Mouse (Mus musculus): ENCODE data around the gene Zfp462. TPM values are rescaled to one million over a fixed set of nuclear protein-coding genes. Genes with fewer than 3 reads are reported as not detected.

Gene Zfp462
- total RNA-seq, 2 experiments from 2014 or later = 66.6 to 72.6 TPM

- DNase-seq (ENCODE audit: extremely low spot score in 1 of 2, low spot score in 2 of 2) = no peak
- intact Hi-C loops (cut with DNase I) = no loop called here
Measured at GRCm38 (mm10) chr4:55014731-55015463, 70.0 kb downstream of the Zfp462 start.

DNA sequence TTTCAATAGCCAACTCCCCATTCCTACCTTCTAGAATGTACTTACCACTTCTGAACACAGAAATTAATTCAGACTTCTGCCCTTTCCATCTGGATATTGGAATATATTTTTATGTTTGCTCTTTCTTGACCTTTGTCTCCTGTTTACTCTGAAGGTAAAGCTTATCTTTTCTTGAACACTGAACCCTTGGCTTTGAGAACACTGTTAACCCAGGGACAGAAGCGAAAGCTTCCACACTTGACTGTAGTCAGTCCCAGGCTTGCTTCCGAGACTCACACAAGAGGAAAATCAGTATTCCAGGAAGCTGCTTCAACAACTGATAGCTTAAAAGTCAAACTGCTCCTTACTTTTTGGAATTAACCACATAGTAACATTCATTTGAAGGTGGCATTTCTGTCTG is 70.7 kb downstream of the Zfp462 start:
- intact Hi-C loops (cut with DNase I) = no loop called here

DNA sequence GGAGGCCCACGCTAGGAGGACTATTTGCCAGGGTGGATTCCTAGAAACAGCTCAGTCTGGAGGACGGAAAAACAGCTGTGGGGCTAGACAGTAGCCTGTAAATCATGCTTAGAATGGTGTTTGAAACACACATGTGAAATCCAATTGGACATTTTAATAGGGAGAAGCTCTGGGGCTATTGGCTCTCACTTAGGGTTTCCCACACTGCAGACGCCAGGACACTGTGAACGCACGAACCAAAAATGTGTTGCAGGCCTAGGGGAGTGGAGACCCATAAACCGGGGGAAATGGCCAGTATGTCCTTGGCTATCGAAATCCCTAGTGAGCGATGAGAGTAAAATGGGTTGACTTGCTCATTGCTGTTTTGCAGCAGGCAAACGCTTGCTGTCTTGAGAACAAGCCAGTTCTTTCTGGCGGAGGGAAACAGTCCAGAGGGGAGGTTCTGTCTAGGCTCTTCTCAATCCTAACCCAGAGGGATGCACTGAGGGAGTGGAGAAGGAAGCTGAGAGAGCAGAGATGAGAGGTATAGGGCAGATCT is 81.3 kb downstream of the Zfp462 start:
- no peak for DNase-seq (ENCODE audit: extremely low spot score in 1 of 2, low spot score in 2 of 2)
- intact Hi-C loops (cut with DNase I) = no loop called here

More for the DNA sequence above, 70.7 kb downstream of the Zfp462 start:
- DNase-seq (ENCODE audit: extremely low spot score in 1 of 2, low spot score in 2 of 2) = no peak

DNA sequence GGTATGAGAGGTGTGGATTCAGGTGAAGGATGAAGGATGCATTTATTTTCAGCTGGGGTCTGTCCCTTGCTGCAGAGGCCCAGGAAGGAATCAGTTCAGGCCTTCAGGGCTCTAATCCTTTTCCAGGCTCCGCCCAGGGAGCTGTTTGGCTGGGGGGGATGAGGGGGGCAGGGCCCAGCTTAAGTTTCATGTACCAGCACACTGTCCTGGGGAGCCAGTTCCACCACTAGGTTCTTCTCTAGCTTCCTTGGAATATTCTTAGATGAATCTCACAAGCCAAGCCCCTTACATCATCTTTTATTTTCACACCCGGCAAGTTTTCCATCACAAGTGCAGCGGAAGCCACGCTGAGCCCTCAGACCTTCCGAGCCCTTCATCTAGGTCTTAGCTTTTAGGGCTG is 85.6 kb downstream of the Zfp462 start:
- DNase-seq (ENCODE audit: extremely low spot score in 1 of 2, low spot score in 2 of 2) = no peak
- intact Hi-C loops (cut with DNase I) = no loop called here

- intact Hi-C loops (cut with DNase I) = no loop called here
- no peak for DNase-seq (ENCODE audit: extremely low spot score in 1 of 2, low spot score in 2 of 2)
Measured at GRCm38 (mm10) chr4:55032317-55032930, 87.6 kb downstream of the Zfp462 start.

GRCm38 (mm10) chr4:55033452-55033851 is 88.6 kb downstream of the Zfp462 start:
- DNase-seq (ENCODE audit: extremely low spot score in 1 of 2, low spot score in 2 of 2) = no peak
- intact Hi-C loops (cut with DNase I) = no loop called here

DNA sequence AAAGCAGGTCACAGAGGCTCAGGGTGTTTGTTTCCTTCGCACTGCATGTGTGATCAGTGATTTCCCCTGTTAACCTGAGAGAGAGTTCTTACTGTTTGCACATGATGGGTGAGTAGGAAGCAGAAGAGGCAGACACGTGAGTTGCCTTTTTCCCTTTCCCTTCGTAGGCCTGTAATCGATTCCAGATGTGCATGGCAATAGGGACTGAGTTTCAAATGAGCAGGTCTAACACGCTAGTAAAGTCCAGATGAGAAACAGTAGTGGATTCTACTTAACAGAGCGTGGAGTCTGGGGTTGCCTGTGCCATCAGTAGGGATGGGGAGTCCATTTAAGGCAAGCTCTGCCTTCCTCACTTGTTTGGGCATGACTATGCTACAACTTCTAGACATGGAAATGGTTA is 93.3 kb downstream of the Zfp462 start:
- DNase-seq (ENCODE audit: extremely low spot score in 1 of 2, low spot score in 2 of 2) = no peak
- intact Hi-C loops (cut with DNase I) = no loop called here

DNA sequence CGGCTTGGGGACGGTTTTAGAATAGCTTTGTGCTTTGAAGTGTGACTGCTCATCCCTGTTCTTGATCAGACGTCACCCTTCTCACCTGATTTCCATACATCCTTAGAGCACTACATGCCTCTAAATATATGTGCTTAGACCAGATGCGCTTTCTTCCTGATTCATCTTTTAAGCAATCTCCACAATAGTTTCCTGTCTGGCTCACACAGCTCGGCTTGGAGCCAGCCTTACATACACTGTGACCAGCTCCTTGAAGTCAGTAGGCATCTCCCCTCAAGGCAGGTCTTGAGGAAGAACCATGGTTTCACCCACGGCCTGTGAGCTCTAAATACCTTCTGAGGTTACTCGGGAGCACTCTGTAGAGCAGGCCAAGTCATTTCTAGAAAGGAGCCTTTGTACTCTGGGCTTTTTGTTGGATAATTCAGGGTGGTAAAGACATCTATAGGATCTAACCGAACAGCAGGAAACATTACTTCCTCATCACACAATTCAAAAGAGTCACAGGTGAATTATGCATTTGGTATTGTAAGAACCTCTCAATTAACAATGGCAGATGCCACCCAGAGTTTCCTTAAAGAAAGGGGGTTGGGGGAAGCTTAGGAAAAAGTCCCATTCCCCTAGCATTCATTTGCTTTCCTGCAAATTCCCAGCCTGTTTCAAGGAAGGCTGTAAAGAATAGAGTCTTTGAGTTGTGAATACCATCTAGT is 95.6 kb downstream of the Zfp462 start:
- intact Hi-C loops (cut with DNase I) = no loop called here
- DNase-seq (ENCODE audit: extremely low spot score in 1 of 2, low spot score in 2 of 2) = peak in 1 of 2 experiments; percentile 37

GRCm38 (mm10) chr4:55041106-55041730 is 96.4 kb downstream of the Zfp462 start:
- intact Hi-C loops (cut with DNase I) = no loop called here

DNA sequence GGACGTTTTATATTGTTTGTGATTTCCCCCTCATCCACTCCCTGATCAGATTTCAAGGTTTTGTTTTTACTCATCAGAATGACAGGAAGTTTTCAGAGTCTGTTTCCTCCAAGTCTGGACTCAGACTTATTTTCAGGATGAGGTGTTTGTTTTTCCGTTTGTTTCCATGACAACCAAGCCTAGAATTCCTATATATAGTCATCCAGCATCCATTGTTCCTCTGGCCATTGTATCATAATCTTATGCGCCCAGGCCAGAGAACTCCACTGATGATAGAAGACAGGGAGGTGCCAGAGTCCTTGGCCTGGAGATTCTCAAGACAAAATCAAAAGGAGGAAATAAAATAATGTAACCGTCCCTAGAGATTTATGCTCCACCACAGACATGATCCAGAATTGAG is 97.7 kb downstream of the Zfp462 start:
- intact Hi-C loops (cut with DNase I) = no loop called here
- DNase-seq (ENCODE audit: extremely low spot score in 1 of 2, low spot score in 2 of 2) = no peak

More at GRCm38 (mm10) chr4:55041106-55041730, 96.4 kb downstream of the Zfp462 start:
- no peak for DNase-seq (ENCODE audit: extremely low spot score in 1 of 2, low spot score in 2 of 2)

DNA sequence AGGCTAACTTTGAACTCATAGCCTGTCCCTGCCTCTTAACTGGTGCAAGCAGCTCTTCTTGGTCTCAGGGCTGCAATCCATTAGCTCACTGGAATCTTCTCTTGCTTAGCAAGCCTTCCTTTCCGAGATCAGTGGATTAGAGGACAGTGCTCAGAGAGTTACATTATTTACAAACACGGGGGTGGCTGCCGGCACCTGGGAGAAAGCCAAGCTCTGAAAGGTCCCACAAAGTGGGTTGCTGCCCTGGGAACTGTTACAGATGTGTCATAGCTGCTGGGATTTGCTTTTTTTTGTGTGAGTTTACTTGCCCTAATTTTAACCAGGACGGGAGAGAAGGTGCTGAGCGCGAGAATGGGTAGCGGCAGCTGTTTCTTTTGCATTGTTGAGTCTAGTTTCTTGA is 102.4 kb downstream of the Zfp462 start:
- intact Hi-C loops (cut with DNase I) = no loop called here
- peak in 1 of 2 experiments; percentile 40 for DNase-seq (ENCODE audit: extremely low spot score in 1 of 2, low spot score in 2 of 2)

- DNase-seq (ENCODE audit: extremely low spot score in 1 of 2, low spot score in 2 of 2) = peak in 1 of 2 experiments; percentile 34
Measured at GRCm38 (mm10) chr4:55049938-55050610, 105.2 kb downstream of the Zfp462 start.

GRCm38 (mm10) chr4:55051345-55051744 is 106.5 kb downstream of the Zfp462 start:
- intact Hi-C loops (cut with DNase I) = no loop called here
- no peak for DNase-seq (ENCODE audit: extremely low spot score in 1 of 2, low spot score in 2 of 2)

More at GRCm38 (mm10) chr4:55049938-55050610, 105.2 kb downstream of the Zfp462 start:
- intact Hi-C loops (cut with DNase I) = no loop called here

- peak in 1 of 2 experiments; percentile 26 for DNase-seq (ENCODE audit: extremely low spot score in 1 of 2, low spot score in 2 of 2)
- intact Hi-C loops (cut with DNase I) = no loop called here
Measured at GRCm38 (mm10) chr4:55052686-55053085, 107.8 kb downstream of the Zfp462 start.

DNA sequence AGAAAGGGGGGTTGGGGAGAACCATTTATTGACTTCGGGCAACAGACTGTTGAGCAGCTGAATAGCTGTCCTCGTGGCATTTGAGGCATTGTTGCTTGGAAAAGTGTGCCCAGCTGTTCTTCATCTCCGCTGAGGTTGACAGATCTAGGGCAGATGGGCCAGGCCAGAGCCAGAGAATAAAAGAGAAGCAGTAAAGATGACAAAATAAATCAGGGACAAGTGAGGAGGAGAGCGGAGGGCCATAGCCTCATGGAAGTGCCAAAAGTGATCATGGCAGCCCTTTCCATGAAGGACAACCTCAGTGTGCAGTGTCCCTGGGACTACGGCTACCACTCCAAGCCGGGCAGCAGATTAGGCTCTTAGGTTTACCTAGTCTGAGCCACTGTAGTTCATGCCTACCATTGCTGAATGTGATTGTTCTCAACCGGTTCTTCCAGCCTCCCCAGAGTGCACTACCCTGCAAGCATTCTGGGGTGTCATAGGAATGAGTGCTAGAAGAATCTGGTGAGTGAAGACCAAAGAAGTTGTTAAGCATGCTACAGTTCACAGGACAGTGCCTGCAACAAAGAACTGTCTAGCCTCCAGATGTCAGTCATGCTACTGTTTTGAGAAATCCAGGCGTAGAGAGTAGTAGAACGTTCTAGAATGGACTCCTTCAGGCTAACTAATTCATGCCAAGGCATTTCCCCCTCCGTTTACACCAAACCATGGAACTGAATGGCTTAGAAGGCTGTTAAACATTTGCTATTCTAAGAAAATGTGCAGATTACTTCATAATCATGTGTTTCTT is 113.0 kb downstream of the Zfp462 start:
- intact Hi-C loops (cut with DNase I) = no loop called here
- no peak for DNase-seq (ENCODE audit: extremely low spot score in 1 of 2, low spot score in 2 of 2)

DNA sequence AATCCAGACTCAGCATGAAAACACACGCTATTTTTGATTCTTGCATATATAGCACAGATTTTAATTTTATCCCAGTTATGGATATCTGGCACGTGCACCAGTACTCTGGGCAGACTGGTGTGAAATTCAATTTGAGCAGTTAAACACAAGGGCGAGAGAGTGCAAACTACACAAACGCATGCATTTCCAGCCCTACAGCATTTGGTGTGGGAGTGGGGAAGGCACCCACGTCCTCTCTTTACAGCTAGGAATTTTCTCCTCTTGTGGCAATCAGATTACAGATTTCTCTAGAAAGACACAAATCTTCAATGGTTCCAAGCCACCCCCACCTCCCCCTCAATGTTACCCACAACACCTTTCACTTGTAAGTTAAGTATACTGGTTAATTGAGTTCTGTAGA is 114.1 kb downstream of the Zfp462 start:
- no peak for DNase-seq (ENCODE audit: extremely low spot score in 1 of 2, low spot score in 2 of 2)
- intact Hi-C loops (cut with DNase I) = no loop called here

- DNase-seq (ENCODE audit: extremely low spot score in 1 of 2, low spot score in 2 of 2) = no peak
- intact Hi-C loops (cut with DNase I) = no loop called here
Measured at GRCm38 (mm10) chr4:55066341-55067170, 121.7 kb downstream of the Zfp462 start.

Data from left cerebral cortex, postnatal 10 days (tissue).